Mouse (Mus musculus) thymus, postnatal 0 days (tissue): ENCODE measurements around the gene Akap12. TPM values are rescaled to one million over a fixed set of nuclear protein-coding genes. Genes with fewer than 3 reads are reported as not detected.

Experiments used
- DNase-seq: peaks from one replicate; pipeline ENCODE4 v3.0.0-alpha.2; 2015; ENCODE audit warnings: low spot score
- polyA plus RNA-seq: library from polyadenylated mRNA; unstranded; fragments of >200 nt; fragmentation: Nextera tagmentation; extraction: Ambion mirVana; gene quantifications from 2 replicates; pipeline ENCODE4 v1.2.1, GENCODE M21; 2015

The Akap12 gene
- polyA plus RNA-seq, 1 experiment from 2014 or later = 16.0 TPM

DNA sequence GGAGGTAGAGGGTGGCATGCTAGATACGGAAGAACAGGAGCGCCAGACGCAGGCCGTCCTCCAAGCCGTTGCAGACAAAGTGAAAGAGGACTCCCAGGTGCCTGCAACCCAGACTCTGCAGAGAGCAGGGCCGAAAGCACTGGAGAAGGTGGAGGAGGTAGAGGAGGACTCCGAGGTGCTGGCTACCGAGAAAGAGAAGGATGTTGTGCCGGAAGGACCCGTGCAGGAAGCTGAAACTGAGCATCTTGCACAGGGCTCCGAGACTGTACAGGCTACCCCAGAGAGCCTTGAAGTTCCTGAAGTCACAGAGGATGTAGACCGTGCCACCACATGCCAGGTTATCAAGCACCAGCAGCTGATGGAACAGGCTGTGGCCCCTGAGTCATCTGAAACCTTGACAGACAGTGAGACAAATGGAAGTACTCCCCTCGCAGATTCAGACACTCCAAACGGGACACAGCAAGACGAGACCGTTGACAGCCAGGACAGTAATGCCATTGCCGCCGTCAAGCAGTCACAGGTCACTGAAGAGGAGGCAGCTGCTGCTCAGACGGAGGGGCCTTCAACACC, 89.8 kb downstream of the Akap12 start:
- DNase-seq = peak; percentile 56

GRCm38 (mm10) chr10:4356640-4357039, 90.5 kb downstream of the Akap12 start:
- peak; percentile 54 for DNase-seq

DNA sequence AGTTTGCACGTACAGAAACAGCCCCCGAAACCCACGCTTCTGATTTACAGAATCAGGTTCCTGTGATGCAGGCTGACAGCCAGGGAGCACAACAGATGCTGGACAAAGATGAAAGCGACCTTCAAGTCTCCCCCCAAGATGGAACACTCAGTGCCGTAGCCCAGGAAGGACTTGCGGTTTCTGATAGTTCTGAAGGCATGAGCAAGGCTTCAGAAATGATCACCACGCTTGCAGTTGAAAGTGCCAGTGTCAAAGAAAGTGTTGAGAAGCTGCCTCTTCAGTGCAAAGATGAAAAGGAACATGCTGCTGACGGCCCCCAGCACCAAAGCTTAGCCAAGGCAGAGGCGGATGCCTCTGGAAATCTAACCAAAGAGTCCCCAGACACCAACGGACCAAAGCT, 91.3 kb downstream of the Akap12 start:
- DNase-seq = peak; percentile 39

GRCm38 (mm10) chr10:4364618-4365017, 98.4 kb downstream of the Akap12 start:
- DNase-seq = no peak

DNA sequence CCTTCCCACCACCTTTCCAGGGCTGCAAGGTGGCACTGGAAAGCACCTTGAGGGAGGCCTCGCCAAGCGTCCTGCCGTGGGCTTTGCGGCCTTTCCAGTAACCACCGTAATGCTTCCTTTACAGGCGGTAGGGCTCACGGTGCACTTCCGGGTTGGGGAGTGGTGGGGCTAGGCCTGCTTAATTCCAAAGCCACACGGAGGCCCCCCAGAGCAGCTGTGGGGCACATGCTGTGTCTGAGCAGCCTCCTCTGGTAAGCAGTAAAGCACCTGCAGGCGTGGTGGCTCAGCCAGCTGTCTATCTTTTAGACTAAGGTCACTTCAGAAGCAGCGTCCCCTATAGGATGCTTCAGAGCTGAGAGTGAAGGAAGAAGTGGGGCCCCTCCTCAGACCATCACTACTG, 103.9 kb downstream of the Akap12 start:
- DNase-seq = peak; percentile 63

DNA sequence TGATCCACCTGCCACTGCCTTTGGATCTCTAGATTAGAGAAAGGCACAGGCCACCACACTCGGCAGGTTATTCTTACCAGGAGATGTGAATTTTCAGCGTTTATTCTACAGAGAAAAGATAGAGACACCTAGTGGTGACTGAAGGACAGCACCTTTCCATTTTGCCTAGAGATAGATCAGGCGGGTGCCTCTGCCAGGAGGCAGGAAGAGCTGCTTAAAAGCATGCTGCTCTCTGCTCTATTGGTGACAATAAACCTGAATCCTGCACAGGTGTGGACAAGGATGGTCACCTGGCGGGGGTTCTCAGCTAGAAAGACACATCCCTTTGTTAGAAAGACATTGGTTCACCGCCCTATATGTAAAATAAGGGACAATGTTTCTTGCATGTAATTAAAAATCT, 105.8 kb downstream of the Akap12 start:
- DNase-seq = peak; percentile 72

DNA sequence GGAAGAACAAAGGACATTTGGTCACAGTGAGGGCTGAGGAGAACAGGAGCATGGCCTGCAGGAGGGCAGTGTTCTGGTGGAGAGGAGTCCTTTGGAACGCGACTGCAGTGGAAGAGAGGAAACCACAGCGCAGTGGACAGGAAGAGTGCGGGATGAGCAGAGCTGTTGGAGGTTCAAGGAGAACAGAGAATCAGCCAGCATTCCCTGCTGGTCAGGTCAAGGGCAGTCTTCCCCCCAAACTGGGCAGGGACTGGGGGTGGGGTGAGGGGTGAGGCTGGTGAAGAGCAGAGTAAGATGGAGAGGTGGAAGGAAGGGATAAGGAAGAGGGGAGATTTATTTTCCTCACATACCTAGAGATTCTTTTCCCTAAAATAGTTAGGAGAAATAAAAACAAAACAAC, 107.4 kb downstream of the Akap12 start:
- DNase-seq = no peak

GRCm38 (mm10) chr10:4374239-4374638, 108.1 kb downstream of the Akap12 start:
- no peak for DNase-seq

DNA sequence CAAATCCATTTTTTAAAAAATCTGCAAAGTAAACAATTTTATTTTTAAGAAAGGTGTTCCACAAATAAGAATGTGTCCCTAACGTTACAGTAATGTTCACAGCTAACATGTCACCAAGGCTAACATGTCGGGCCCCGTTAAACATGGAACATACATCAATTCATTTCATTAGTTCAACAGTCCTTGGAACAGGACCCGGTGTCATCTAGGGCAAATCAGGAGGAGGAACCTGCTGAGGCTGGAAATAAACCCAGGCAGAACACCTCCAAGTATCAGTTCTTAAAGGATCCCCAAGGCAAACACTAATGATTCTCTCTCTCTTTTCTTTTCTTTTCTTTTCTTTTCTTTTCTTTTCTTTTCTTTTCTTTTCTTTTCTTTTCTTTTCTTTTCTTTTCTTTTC, 108.6 kb downstream of the Akap12 start:
- DNase-seq = no peak

DNA sequence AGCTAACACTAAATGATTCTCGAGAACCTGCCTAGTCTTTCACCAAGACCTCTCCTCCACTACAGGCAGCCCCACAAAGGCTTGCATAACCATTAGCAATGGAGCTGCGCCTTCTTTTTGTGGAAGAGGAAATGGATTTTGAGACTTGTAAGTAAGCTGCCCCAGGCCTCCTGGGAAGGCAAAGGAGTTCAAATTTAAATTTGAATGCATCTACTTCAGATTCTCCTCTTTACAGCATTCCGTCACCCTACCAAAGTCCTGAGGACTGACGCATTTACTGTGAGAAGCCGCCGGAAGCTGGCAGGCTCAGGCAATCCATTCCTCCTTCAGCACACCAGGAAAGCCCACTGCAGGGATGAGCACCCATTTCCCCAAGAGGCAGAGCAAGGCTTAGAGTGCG, 109.1 kb downstream of the Akap12 start:
- DNase-seq = no peak

- no peak for DNase-seq
Measured at GRCm38 (mm10) chr10:4376461-4376860, 110.3 kb downstream of the Akap12 start.

GRCm38 (mm10) chr10:4376931-4377330, 110.8 kb downstream of the Akap12 start:
- no peak for DNase-seq

DNA sequence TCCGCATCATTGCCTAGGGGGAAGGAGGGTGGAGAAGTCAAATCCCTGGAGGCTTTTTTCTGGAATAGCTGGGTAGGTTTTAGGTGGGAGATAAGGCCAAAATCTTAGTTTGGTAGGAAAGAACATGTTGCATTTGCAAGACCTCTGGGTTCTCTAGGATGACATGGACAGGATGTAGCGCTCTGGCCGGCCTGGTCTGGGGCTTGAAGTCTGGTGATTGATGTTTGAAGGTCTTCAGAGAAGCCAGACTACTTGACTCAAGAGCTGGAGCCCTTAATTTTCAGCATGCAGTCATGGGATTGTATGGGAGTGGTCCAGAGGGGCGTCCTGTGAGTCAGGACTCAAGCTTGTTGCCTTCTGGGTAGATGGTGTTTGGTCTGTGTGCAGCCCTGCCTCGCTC, 114.6 kb downstream of the Akap12 start:
- no peak for DNase-seq

- no peak for DNase-seq
Measured at GRCm38 (mm10) chr10:4384244-4384643, 118.1 kb downstream of the Akap12 start.

GRCm38 (mm10) chr10:4386609-4387591, 120.7 kb downstream of the Akap12 start:
- DNase-seq = peak; percentile 97

DNA sequence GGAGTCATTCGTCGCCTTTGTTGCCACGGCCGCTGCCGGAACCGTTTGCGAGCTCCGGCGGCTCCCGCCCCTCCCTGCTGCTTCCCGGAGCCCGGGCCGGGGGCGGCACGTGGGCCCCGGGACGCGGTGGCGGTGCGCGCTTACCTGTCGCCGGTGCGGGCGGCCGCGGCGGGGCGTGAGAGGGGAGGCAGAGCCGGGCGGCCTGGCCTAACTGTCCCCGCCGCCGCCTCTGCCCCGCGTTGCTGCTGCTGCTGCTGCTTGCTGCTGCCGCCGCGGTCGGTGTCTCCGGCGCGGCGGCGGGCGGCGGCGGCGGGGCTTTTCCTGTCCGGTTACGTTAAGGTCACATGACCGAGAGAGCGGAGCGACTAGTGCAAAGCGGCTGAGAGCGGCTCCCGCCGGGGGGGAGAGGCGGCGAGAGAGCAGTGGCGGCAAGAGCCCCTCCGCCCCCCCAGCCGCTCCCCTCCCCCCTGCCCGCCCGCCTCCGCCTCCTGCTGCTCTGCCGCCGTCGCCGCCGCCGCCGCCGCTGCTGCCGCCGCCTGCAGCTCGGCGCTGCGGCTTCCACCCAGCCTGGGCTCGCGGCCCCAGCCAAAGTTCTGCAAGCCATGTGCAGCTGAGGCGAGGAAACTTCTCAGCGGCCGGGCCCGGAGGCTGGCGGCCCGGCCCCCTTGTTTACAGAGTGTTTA, 121.7 kb downstream of the Akap12 start, which contains the start of gene Zbtb2:
TSS of gene Zbtb2 (minus strand) at position 408 of the 683 bp plus-strand sequence.
- DNase-seq = peak; percentile 67

DNA sequence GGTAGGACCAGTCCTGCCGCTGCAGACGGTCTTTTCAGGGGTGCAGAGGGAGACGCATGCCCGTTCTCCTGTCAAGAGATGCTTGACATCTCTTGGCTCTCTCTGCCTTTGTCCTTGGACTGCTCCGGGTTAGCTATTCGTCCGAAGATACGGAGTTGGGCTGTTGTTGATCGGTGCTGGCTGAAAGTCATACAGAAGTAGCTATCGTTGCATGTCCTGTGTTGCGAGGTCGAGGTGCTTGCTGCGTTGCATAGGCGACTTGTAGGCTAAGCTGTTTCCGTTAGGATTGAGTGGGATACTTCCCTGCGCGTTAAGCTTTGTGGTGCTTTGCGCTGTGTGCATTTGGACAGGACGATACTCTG, 122.2 kb downstream of the Akap12 start:
- DNase-seq = peak; percentile 50

- DNase-seq = peak; percentile 33
Measured at GRCm38 (mm10) chr10:4389036-4389435, 122.9 kb downstream of the Akap12 start.

- no peak for DNase-seq
Measured at GRCm38 (mm10) chr10:4389461-4390112, 123.4 kb downstream of the Akap12 start.

DNA sequence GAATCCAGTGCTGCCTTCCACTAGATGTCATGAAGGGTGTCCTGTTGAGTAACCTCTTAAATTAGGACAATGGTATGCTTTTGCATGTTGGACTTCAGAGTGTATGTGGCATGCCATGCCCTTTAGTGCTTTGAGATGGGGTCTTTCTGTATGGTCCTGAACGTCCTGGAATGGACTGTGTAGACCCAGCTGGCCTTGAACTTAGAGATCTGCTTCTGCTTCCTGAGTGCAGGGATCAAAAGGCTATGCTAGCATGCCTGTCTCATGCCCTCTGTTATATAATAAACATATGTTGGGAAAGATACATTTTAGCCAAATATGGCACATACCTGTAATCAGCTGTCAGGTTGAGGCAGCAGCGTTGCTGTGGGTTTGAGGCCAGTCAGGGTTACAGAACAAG, 124.4 kb downstream of the Akap12 start:
- DNase-seq = no peak

DNA sequence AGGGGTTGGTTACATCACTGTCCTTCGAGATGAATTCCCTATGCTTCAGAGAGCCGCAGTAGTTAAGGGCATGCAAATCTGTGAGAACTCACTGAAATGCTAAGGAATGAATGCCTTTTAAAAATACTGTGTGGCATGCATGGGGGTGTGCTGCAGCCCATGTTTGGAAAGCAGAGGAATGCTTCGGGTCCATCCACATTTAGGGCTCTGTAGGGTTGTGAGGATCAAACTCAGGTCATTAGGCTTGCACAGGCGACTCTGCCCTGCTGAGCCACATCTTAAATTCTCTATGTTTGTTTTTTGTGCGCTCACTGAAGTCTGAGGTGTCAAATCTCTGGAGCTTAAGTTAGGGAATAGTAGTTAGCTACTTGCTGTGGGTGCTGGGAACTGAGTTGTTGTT, 124.9 kb downstream of the Akap12 start:
- no peak for DNase-seq

GRCm38 (mm10) chr10:4391851-4392250, 125.7 kb downstream of the Akap12 start:
- peak; percentile 44 for DNase-seq
